Mouse (Mus musculus) G1E (cell line): ENCODE results near the gene Glmp. TPM values are rescaled to one million over a fixed set of nuclear protein-coding genes. Genes with fewer than 3 reads are reported as not detected.
"Not testable (repeated sequence)": the region's sequence is repeated elsewhere in the genome, so short reads cannot be mapped to it uniquely, and the experiment has no call there.

Experiments
- ATAC-seq: 2 replicates; pipeline ENCODE4 v1.8.0; 2016; ENCODE audit warnings: mild to moderate bottlenecking; ENCODE audit not compliant: insufficient number of reproducible peaks, poor library complexity, low FRiP score, severe bottlenecking; ENCODE audit errors: extremely low read depth
- DNase-seq: peaks from one replicate; pipeline ENCODE4 v3.0.0; 2012; ENCODE audit warnings: low spot score
- H3K27me3 ChIP-seq: 2 replicates; pipeline ENCODE4 v1.6.1; 2012; ENCODE audit warnings: mild to moderate bottlenecking, low read length, inconsistent platforms; ENCODE audit not compliant: insufficient read depth
- H3K36me3 ChIP-seq: replicated peaks from 2 replicates; pipeline ENCODE3; 2012; ENCODE audit warnings: mild to moderate bottlenecking, inconsistent platforms
- H3K4me1 ChIP-seq: 2 replicates; pipeline ENCODE4 v1.6.1; 2012; ENCODE audit warnings: low read depth, low read length, inconsistent platforms, mixed read lengths; ENCODE audit not compliant: insufficient read depth
- H3K4me3 ChIP-seq: 2 replicates; pipeline ENCODE4 v1.5.1; 2012; ENCODE audit warnings: low read depth, mild to moderate bottlenecking, inconsistent platforms, low read length, moderate library complexity, mixed read lengths
- H3K9me3 ChIP-seq: replicated peaks from 2 replicates; pipeline ENCODE4 v1.6.1; 2012; ENCODE audit warnings: inconsistent platforms
- CTCF ChIP-seq: IDR thresholded peaks from 2 replicates; pipeline ENCODE4 v1.5.1; 2012; ENCODE audit warnings: low read depth, low read length, inconsistent platforms, mixed read lengths
- GATA1 ChIP-seq: IDR thresholded peaks from 2 replicates; pipeline ENCODE4 v1.6.1; 2012; ENCODE audit warnings: borderline replicate concordance, low read length, inconsistent platforms, mixed read lengths
- GATA2 ChIP-seq: IDR thresholded peaks from 2 replicates; pipeline ENCODE4 v1.6.1; 2012; ENCODE audit warnings: low read depth, low read length, inconsistent platforms, borderline replicate concordance
- POLR2AphosphoS5 ChIP-seq: IDR thresholded peaks from 2 replicates; pipeline ENCODE4 v1.6.1; 2012; ENCODE audit warnings: low read depth, low read length, inconsistent platforms; ENCODE audit not compliant: insufficient replicate concordance
- TAL1 ChIP-seq: conservative IDR thresholded peaks from 2 replicates; pipeline ENCODE4 v1.6.1; 2012; ENCODE audit warnings: low read depth, low read length, inconsistent platforms, mixed read lengths
- polyA plus RNA-seq: library from polyadenylated mRNA; stranded (reverse); fragments of >175 nt; gene quantifications from 2 replicates; pipeline ENCODE4 v1.2.3, GENCODE M21; 2012
- total RNA-seq, 2 experiments: library from RNA; stranded (forward) in 1 of 2; stranded (reverse) in 1 of 2; fragments of 200-1000 nt in 1 of 2; fragments of >200 nt in 1 of 2; fragmentation: Nextera tagmentation in 1 of 2; gene quantifications; 2 replicates each; pipeline ENCODE4 v1.2.3; 2014 to 2017

Gene Glmp
- total and polyA plus RNA-seq, 3 experiments: 65.7 to 123 (median 67.5) TPM

GRCm38 (mm10) chr3:88287110-88287509, 37.7 kb upstream of the Glmp start, which contains the start of gene Gm38392:
Gene Gm38392, minus strand, starts transcription at chr3:88287210.
- H3K27me3 ChIP-seq: no peaks in the 10 kb centered on the region
- H3K9me3 ChIP-seq: no peaks in the 10 kb centered on the region
- H3K36me3 ChIP-seq: peaks cover 44% of the 10 kb centered on the region
- ATAC-seq (no peak), DNase-seq (no peak)
- H3K4me1 ChIP-seq: no peaks in the 10 kb centered on the region
- TF ChIP-seq GATA1 (no peak), TAL1 (no peak), GATA2 (no peak), CTCF (no peak), POLR2AphosphoS5 (no peak)
- H3K4me3 ChIP-seq: no peak within 1 kb of the TSS

- not testable (repeated sequence) for DNase-seq, H3K27me3 ChIP-seq, H3K4me3 ChIP-seq, H3K4me1 ChIP-seq, H3K9me3 ChIP-seq, ATAC-seq
- peaks cover 44% of the 10 kb centered on the region for H3K36me3 ChIP-seq
Measured at GRCm38 (mm10) chr3:88288133-88288713, 36.6 kb upstream of the Glmp start.

GRCm38 (mm10) chr3:88291970-88292369, 32.9 kb upstream of the Glmp start:
- DNase-seq (no peak), ATAC-seq (no peak)
- Histone ChIP-seq H3K4me1 (peaks cover 11% of the 10 kb centered on the region), H3K27me3 (no peaks in the 10 kb centered on the region), H3K36me3 (peaks cover 43% of the 10 kb centered on the region), H3K9me3 (no peaks in the 10 kb centered on the region), H3K4me3 (no peak overlapping the region)
- TF ChIP-seq CTCF (peak; percentile 23; the same call in 1 of the 2 replicates), POLR2AphosphoS5 (no peak)

- Histone ChIP-seq H3K36me3 (peaks cover 44% of the 10 kb centered on the region), H3K4me1 (peaks cover 30% of the 10 kb centered on the region), H3K4me3 (peak overlapping the region; percentile 74; the same call in 1 of the 2 replicates)
- ATAC-seq, DNase-seq, H3K9me3 ChIP-seq, H3K27me3 ChIP-seq: not testable (repeated sequence)
Measured at GRCm38 (mm10) chr3:88295272-88295671, 29.6 kb upstream of the Glmp start.

GRCm38 (mm10) chr3:88296110-88296560, 28.7 kb upstream of the Glmp start:
- no peak for TF ChIP-seq GATA2
- TF ChIP-seq POLR2AphosphoS5: no peak
- no peak for TF ChIP-seq GATA1
- TF ChIP-seq CTCF: no peak
- no peak for TF ChIP-seq TAL1
- DNase-seq (peak; percentile 14), ATAC-seq (no peak)
- Histone ChIP-seq H3K4me3 (peak overlapping the region; percentile 74), H3K27me3 (no peaks in the 10 kb centered on the region), H3K36me3 (peaks cover 49% of the 10 kb centered on the region), H3K4me1 (peaks cover 30% of the 10 kb centered on the region), H3K9me3 (no peaks in the 10 kb centered on the region)

GRCm38 (mm10) chr3:88296561-88297318, 28.1 kb upstream of the Glmp start, which contains the start of the genes Tsacc and Cct3:
Gene Tsacc, minus strand, starts transcription at chr3:88296999.
Gene Cct3, plus strand, starts transcription at chr3:88297116.
- Histone ChIP-seq H3K36me3 (peaks cover 53% of the 10 kb centered on the region), H3K4me1 (peaks cover 30% of the 10 kb centered on the region), H3K9me3 (no peaks in the 10 kb centered on the region), H3K4me3 (peak within 1 kb of the TSS; percentile 74), H3K27me3 (no peaks in the 10 kb centered on the region)
- peak; percentile 89 for DNase-seq
- TF ChIP-seq GATA1: no peak
- TF ChIP-seq POLR2AphosphoS5: peak; percentile 29; the same call in 1 of the 2 replicates
- peak; percentile 88 for ATAC-seq

GRCm38 (mm10) chr3:88297321-88297851, 27.4 kb upstream of the Glmp start:
- DNase-seq: peak; percentile 11
- peak overlapping the region; percentile 74 for H3K4me3 ChIP-seq
- H3K27me3 ChIP-seq: no peaks in the 10 kb centered on the region
- ATAC-seq: no peak
- H3K36me3 ChIP-seq: peaks cover 58% of the 10 kb centered on the region
- TF ChIP-seq GATA2: no peak
- TF ChIP-seq CTCF: no peak
- TF ChIP-seq TAL1: no peak
- no peak for TF ChIP-seq GATA1
- TF ChIP-seq POLR2AphosphoS5: no peak
- H3K4me1 ChIP-seq: peaks cover 32% of the 10 kb centered on the region
- H3K9me3 ChIP-seq: no peaks in the 10 kb centered on the region
